Mouse (Mus musculus) retina, embryonic 14.5 days (tissue): ENCODE measurements around the gene Glt6d1.

Source experiments
- DNase-seq: peaks from one replicate; pipeline ENCODE4 v3.0.0-alpha.2; 2015; ENCODE audit warnings: low spot score

Gene Glt6d1

DNA sequence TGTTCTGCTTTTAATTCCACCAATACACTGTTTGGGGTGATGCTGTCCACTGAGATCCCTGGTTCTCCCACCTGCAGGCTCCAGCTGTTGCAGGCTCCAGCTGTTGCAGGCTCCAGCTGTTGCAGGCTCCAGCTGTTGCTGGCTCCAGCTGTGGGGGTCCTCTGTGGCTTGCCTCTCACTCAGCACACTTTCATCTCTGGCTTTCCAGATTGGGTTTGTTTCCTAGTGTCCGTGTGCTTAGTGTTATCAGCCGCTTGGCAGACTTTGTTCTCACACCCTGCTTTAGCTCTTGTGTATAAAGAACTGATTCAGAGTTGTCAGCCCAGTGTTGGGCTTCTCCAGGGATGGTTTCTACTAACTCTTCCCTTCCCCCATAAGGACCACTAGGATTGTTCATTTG, 18.0 kb downstream of the Glt6d1 start:
- DNase-seq: no peak

DNA sequence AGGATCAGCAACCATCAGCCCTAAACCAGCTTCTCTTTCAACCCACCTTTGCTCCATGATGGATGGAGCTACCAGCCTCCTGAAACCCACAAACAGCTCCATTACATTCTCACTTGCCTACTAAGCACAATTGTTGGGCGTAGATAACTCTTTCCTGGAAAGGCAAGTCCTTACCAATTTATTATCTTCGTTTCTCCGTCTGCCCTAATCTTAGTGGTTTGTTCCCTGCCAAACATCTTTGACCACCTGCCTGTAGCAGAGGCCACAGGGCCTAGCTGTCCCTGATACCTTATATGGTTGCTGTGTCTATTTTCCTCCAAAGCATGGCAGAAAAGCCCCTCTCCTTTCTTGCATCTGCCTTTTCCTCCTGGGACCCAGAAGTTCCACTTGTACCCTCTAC, 26.6 kb downstream of the Glt6d1 start:
- no peak for DNase-seq

DNA sequence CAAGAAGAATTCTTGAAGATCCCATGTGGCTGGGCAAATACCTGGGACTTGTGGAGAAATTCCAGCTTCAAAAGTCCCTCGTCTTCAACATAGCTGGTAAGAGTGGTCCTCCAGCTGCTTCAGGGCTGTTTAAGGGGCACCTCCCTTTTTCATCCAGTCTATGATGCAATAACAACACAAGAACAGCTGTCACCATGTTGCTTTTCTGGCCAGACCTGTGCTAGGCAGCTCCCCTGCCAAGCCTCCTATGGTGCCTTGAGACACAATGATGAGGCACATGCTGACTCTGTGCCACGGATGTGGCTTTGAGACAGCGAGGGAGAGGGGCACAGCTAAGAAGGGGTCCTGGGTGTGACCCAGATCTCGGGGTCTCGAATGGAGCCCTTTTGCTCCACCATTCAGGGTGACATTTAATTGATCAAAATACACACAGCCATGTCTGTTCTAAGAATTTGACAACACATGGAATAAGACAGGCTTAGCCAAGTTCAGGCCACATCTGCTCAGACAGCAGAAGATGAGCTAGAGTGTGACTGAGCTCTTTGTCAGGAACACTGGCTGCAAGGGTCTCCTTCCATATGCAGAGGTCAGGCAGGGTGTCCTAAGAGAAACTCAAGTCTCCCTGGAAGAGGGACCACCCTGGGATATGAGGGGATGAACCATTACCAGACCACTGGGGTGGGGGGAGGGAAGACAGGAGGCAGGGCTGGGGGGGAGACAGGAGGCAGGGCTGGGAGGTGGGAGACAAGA, 29.9 kb downstream of the Glt6d1 start:
- no peak for DNase-seq

DNA sequence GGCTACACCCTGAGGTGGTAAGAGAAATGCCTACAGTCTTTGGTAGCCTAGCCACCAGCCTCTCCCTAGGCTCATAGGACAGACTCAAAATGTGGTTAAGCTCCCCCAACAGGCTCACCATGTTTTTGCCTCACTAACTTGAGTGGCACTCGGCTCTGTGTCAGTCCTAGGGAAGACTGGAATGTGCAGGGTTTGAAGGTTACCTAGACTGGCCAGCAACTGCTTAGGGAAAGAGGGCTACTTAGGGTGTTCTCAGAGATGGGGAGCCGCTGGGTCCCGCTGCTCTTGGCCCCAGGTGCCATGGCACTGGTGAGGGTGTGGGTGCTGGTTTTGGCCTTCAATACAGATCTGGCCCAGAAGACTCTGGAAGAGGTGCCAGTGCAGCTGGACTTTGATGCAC, 33.7 kb downstream of the Glt6d1 start, which contains the start of gene Gm13539:
Gene Gm13539 (plus strand): TSS at position 301 of the 400 bp plus-strand sequence.
- DNase-seq: no peak

DNA sequence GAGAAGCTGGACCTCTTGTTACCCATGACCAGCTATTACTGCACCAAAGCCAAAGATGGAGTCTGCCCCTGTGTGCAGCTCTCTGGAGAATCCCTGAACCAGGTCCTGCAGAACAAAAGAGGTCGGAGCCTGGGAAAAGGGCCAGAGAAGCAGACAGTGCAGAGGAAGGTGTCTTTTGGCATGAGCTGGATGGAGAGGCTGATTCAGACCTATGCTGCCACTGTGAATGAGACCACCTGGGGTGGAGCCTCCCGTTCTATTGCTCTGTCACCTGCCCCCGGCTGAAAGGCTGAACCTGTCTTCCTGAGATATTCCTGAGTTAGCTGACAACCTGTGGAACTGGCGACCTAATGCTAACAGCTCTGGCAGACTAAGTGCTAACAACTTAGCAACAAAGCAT, 34.7 kb downstream of the Glt6d1 start:
- DNase-seq: no peak

DNA sequence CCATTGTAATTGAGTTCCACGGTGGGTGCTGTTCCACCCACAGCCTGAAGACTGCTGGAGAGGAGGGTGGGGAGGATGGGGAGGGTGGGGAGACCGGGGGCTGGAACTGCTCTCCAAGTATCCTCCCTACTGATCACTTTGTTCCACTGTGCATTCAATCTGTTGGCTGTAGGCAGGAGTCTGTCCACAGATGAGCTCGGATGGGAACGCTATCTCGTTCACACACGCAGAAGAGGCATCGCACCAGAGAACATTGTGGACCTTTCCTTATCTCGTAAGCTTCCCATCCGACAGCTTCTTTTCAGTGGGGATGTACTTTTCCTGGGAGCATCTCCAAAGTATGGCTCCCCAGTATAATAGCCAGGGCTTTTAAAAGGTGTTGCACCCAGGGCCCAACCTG, 36.6 kb downstream of the Glt6d1 start:
- no peak for DNase-seq

DNA sequence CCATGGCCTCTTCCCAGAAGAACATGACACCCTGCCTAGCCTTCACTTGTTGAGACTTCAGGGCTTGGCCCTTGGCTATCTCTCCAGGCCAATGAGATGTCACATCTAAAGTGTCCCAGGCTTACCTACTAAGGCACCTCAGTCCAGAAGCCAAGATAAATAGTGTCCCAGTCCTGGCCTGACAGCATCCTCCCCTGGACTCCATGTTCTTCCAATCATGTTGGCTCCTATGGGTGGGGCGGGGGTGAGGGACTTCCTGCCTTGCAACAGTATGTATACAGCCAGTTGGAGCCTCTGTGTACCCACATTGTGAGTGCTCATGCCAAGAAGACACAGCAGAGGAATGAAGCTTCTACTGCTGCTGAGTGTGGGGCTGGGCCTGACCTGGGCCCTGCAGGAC, 38.9 kb downstream of the Glt6d1 start, which contains the start of gene Lcn11:
Gene Lcn11 (plus strand): TSS at position 301 of the 400 bp plus-strand sequence.
- no peak for DNase-seq

DNA sequence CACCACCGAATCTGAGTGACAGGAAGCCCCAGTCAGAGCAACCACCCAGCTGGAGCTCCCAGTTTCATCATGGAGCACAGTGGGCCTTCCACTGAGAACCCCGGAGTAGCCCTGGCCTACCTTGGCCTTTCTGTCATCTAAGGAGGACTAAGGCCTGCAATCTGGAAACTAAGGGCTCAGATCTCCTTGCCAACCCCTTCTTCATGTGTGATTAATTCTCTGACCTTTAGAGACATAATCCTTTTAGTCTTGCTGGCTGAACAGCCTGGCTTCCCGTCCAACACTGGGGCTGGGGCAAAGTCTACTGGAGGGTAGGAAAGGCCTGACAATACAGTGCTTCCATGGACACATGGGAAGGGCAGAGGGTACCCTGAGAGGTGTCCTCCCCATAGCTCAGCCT, 39.7 kb downstream of the Glt6d1 start:
- DNase-seq: no peak

DNA sequence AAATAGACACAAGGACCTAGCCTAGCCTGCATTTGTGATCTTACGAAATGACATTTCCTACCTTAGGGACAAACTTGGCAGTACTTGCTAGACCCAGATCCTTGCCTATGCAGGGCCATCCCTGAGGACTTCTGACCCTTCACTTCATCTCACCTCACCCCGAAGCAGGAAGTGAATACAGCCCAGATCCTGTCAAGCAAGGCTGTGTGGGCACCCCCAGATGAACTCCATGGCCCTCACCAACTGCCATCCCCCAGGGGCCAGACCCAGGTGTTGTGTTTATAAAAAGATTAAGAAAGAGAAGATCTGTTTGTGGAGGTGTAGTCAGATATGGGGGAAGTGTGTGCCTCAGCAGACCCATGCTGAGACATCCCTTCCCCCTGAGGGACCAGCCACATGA, 41.0 kb downstream of the Glt6d1 start:
- no peak for DNase-seq

DNA sequence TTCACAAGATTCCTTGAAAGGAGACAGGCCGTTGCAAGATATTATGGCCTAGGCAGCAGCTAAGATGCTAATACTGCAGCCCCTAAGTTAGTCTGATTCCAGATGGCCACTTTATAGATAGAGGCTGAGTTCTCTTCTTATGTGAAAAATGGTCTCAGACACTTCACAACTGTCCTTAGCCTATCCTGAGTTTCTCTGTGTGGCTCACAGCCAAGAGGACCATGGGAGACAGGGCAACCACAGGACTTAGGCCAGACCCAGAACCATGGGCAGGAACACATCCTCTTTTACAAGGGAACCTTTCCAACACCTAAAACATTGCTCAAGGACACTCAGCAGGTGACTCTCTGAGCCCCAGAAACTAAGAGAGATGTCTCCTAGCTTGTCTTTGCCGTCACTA, 42.1 kb downstream of the Glt6d1 start:
- DNase-seq: no peak

DNA sequence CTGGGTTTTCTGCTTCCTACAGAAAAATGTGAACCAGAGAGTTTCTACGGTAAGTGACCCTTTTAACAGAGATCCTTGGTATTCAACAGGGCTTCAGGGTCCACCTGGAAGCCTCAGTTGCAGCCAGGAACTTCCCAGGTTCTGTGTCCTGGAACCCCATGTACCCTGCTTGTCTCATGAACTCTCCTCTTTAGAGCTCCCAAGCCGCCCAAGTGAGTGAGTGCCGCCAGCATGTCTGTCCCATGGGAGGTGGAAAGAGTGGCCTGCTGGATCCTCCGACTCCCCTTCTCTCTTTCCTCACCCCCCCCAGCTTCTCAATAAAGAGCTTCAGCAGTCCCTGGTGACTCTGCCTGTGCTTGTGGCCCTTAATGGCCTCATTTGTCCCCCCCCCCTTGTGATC, 47.9 kb downstream of the Glt6d1 start:
- DNase-seq: no peak

DNA sequence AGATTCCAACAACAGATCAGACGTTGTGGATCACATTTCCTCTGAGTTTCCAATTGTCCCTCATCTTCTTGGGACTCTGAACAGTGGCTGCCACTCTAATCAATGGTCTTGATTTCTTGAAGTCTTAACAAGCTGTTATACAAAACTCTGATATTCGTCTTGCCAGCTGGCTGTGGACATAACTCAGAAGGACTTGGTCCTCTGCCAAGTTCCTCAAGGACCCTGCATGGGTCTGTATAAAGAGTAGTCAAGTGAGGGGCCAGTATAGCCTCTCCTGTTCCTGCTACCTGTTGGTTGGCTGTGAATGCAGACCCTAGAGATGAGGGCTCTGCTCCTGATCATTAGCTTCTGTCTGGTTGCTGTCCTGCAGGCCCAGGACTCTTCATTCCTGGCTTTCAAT, 50.4 kb downstream of the Glt6d1 start, which contains the start of gene Lcn3:
Gene Lcn3 (plus strand): TSS at position 301 of the 400 bp plus-strand sequence.
- DNase-seq: no peak

DNA sequence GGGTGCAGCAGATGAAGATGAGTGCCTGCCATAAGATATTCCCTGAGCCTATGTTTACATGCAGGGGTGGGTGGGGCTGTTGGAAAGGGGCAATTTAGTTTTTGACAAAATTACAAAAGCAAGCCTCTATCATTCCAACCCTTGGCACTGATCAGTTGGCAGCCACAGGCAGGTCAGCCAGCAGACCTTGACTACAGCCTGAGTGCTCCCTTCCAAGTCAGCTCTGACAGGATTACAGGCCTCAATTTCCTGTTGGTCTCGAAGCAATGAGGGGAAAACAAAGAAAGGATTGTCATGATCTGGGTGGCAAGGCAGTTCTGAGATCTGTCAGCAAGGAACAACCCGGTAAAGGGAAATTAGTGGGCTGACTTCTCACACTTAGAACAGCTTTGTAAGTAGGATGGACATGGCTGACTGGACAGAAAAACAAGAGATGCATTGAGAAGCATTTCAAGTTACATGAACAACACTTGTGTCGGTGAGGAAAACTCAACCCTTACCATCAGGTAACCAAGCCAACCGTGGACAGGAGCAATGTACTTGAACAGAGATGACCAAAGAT, 57.5 kb downstream of the Glt6d1 start:
- no peak for DNase-seq

DNA sequence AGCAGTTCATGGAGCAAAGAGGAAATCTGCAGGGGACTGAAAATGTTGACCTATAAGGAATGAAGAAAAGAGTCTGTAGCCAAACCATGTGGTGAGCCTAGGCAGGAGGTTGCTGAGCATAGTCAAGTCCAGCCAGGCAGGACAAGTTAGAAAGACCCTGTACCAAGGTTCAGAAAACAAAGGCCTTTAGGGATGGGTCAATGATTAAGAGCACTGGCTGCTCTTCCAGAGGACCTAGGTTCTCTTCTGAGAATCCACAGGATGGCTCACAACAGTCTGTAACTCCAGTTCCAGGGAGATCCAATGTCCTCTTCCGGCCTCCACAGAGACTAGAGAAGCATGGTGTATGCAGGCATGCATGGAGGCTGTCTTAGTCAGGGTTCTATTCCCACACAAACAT, 61.4 kb downstream of the Glt6d1 start:
- DNase-seq: no peak
